Mouse (Mus musculus) ES-Bruce4 (cell line): ENCODE data around the gene Prrc2b.

Experiments
- CTCF ChIP-seq: IDR thresholded peaks from one replicate; pipeline ENCODE4 v1.8.1; 2011; ENCODE audit warnings: low read depth, low read length
- EP300 ChIP-seq: IDR thresholded peaks from 2 replicates; pipeline ENCODE4 v1.6.1; 2011; ENCODE audit warnings: low read depth, low read length; ENCODE audit not compliant: insufficient read depth

- TF ChIP-seq CTCF (no peak), EP300 (no peak)
Measured at GRCm38 (mm10) chr2:32156645-32157044, 5.8 kb downstream of the Prrc2b start.
